Mouse (Mus musculus): ENCODE measurements around the gene Gm2a.

DNA sequence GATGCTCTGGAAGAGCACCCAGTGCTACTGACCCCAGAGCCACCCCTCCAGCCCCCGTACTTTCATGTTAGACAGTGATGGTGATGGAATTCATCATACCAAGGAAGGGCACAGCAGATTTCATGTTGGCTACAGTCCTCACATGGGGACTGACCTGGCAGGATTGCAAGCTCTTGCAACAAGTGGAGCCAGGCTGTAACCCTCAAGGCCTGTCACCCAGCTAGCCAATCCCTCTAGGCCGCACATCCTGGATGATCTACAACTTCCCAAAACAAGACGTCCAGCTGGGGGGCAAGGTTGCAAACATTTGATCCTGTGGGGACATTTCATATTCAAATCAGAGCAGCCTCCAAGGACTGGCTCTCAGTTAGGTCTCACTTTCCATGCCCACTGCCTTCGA, 13.3 kb upstream of the Gm2a start:
- no peak for TF ChIP-seq MYOD1 (IDR thresholded peaks at IDR 0.05; ENCODE audit: control insufficient read depth in 1 of 3, insufficient read length in 2 of 3, low read depth in 2 of 3)
- no peak for TF ChIP-seq POLR2A (IDR thresholded peaks at IDR 0.05; ENCODE audit: insufficient read length, low read depth)
- no peak for TF ChIP-seq USF1 (IDR thresholded peaks at IDR 0.05; ENCODE audit: low read depth)
- no peak for TF ChIP-seq TCF3 (IDR thresholded peaks at IDR 0.05; ENCODE audit: insufficient read length, low read depth)
- no peak for TF ChIP-seq TCF12 (IDR thresholded peaks at IDR 0.05; ENCODE audit: insufficient read depth, poor library complexity, severe bottlenecking)
- TF ChIP-seq CEBPB (IDR thresholded peaks at IDR 0.05; ENCODE audit: insufficient read depth, poor library complexity, severe bottlenecking), result peak; percentile 87
- TF ChIP-seq MYOG (IDR thresholded peaks at IDR 0.05; ENCODE audit: control insufficient read depth in 1 of 3, insufficient read depth in 1 of 3, insufficient read length in 2 of 3, low read depth in 2 of 3), result no peak

Data from myocyte (in vitro differentiated cells).